8 mouse cellular contexts compared by ENCODE assay signal in genomic region chr9:42428060-42428924, GRCm38 (mm10). TPM values are rescaled to one million over a fixed set of nuclear protein-coding genes. Genes with fewer than 3 reads are reported as not detected.
DNase-seq lines count a peak whose midpoint lies in the region; ATAC-seq and TF ChIP-seq lines count a peak whose summit lies in the region.

No protein-coding gene starts in this region.

- peaks cover 14% of the 10 kb centered on the region for H3K4me1 ChIP-seq in midbrain, embryonic 11.5 days (ENCODE audit: control insufficient read depth, insufficient read depth, low read length)

- no peak for DNase-seq in left cerebral cortex, adult 2 months (ENCODE audit: extremely low spot score in 1 of 2, low spot score in 2 of 2)
- DNase-seq in left cerebral cortex, adult 18-20 months (ENCODE audit: low spot score in 2 of 2) = no peak
- DNase-seq in cerebellum, adult 9-10 months = peak; percentile 55
- DNase-seq in induced T-regulatory cell, adult 2 months (ENCODE audit: low read depth) = peak; percentile 73
- peak; percentile 45 for DNase-seq in lung, postnatal 25 days (ENCODE audit: low spot score)
- no peak for DNase-seq in Muller cell, postnatal 12 days (ENCODE audit: inconsistent ontology term)
- DNase-seq in B cell, adult 2 months = no peak
- DNase-seq in midbrain, embryonic 11.5 days (ENCODE audit: low spot score, missing footprints) = no peak

- intact Hi-C loops in left cerebral cortex, adult 2 months (cut with DNase I) = no loop called here

- 82% methylated on average over 12 of the region's 12 CpGs for WGBS in midbrain, embryonic 11.5 days

- peak overlapping the region; percentile 50 for H3K27ac ChIP-seq in left cerebral cortex, adult 2 months
- no peak overlapping the region for H3K27ac ChIP-seq in midbrain, embryonic 11.5 days (ENCODE audit: low read depth, low read length)

- H3K9ac ChIP-seq in midbrain, embryonic 11.5 days (ENCODE audit: low read length) = no peak overlapping the region

- no peak for ATAC-seq in midbrain, embryonic 11.5 days (ENCODE audit: low FRiP score)

- no peaks in the 10 kb centered on the region for H3K9me3 ChIP-seq in midbrain, embryonic 11.5 days (ENCODE audit: control insufficient read depth, low read length)

- no peak for TF ChIP-seq CTCF in left cerebral cortex, adult 2 months (IDR thresholded peaks at IDR 0.05)

- peaks cover 4% of the 10 kb centered on the region; the same call in 1 of the 2 replicates for H3K36me3 ChIP-seq in midbrain, embryonic 11.5 days (ENCODE audit: control insufficient read depth, insufficient read depth, low read length)

- H3K4me2 ChIP-seq in midbrain, embryonic 11.5 days = no peak overlapping the region

- H3K27me3 ChIP-seq in midbrain, embryonic 11.5 days (ENCODE audit: control insufficient read depth, insufficient read depth, low read length) = no peaks in the 10 kb centered on the region

- no peak overlapping the region for H3K4me3 ChIP-seq in left cerebral cortex, adult 2 months
- no peak overlapping the region for H3K4me3 ChIP-seq in midbrain, embryonic 11.5 days (ENCODE audit: low read depth, low read length)

RNA-seq across cellular contexts. Expression of gene Tecta, which starts 28.6 kb away (rescaled TPM):
- under 1 TPM; 0.18 to 0.23 TPM for total RNA-seq in left cerebral cortex, adult 2 months (2021)
- under 1 TPM; 0.14 to 0.33 TPM for total RNA-seq in left cerebral cortex, adult 18-20 months (2021)
- polyA plus RNA-seq in midbrain, embryonic 11.5 days (2014; fragmentation: Nextera tagmentation; extraction: Ambion mirVana) = 0.29 and 0.45 TPM in 2 replicates

Comparison
In these comparisons a context has a peak if more than half of its experiments do, and no peak if none do; other contexts are left out.
1. DNase-seq: peak in cerebellum, adult 9-10 months (single experiment), induced T-regulatory cell, adult 2 months (single experiment) and lung, postnatal 25 days (single experiment); none in left cerebral cortex, adult 2 months (0 of 2), left cerebral cortex, adult 18-20 months (0 of 2), Muller cell, postnatal 12 days (single experiment), B cell, adult 2 months (0 of 2) and midbrain, embryonic 11.5 days (single experiment).